Mouse (Mus musculus): ENCODE results near the gene Olfr390. TPM values are rescaled to one million over a fixed set of nuclear protein-coding genes. Genes with fewer than 3 reads are reported as not detected.

Gene Olfr390
- not detected in 2 replicates for polyA plus RNA-seq (2014; fragmentation: Nextera tagmentation; extraction: Ambion mirVana)

- no peaks in the 10 kb centered on the region for H3K27me3 ChIP-seq (ENCODE audit: control insufficient read depth, insufficient read depth, low read length)
- 84% methylated on average over 1 of the region's 1 CpGs for WGBS
- ATAC-seq (replicated peaks; ENCODE audit: low FRiP score) (no peak), DNase-seq (ENCODE audit: low spot score) (no peak)
- H3K9ac ChIP-seq (ENCODE audit: low read length): no peak within 1 kb of the TSS
- H3K27ac ChIP-seq (ENCODE audit: low read depth, low read length): no peak within 1 kb of the TSS
- no peaks in the 10 kb centered on the region; the same call in 1 of the 2 replicates for H3K9me3 ChIP-seq (ENCODE audit: control insufficient read depth, low read length)
- no peaks in the 10 kb centered on the region for H3K4me1 ChIP-seq (replicated peaks; ENCODE audit: control insufficient read depth, insufficient read depth, low read length)
- no peak within 1 kb of the TSS for H3K4me2 ChIP-seq (ENCODE audit: low read depth, low read length, severe bottlenecking)
- no peak within 1 kb of the TSS for H3K4me3 ChIP-seq (ENCODE audit: low read depth, low read length)
- no peaks in the 10 kb centered on the region for H3K36me3 ChIP-seq (ENCODE audit: control insufficient read depth, insufficient read depth, low read length)
Measured at GRCm38 (mm10) chr11:73782664-73783063, at the start of gene Olfr390. Gene Olfr390, plus strand, starts transcription at chr11:73782964.

- no peak overlapping the region for H3K27ac ChIP-seq (ENCODE audit: low read depth, low read length)
- no peaks in the 10 kb centered on the region for H3K36me3 ChIP-seq (ENCODE audit: control insufficient read depth, insufficient read depth, low read length)
- ATAC-seq (replicated peaks; ENCODE audit: low FRiP score): no peak
- H3K4me1 ChIP-seq (replicated peaks; ENCODE audit: control insufficient read depth, insufficient read depth, low read length): no peaks in the 10 kb centered on the region
- no peak overlapping the region for H3K9ac ChIP-seq (ENCODE audit: low read length)
- no peaks in the 10 kb centered on the region for H3K27me3 ChIP-seq (ENCODE audit: control insufficient read depth, insufficient read depth, low read length)
- H3K9me3 ChIP-seq (ENCODE audit: control insufficient read depth, low read length): peaks cover 8% of the 10 kb centered on the region
- no peak overlapping the region for H3K4me2 ChIP-seq (ENCODE audit: low read depth, low read length, severe bottlenecking)
- DNase-seq (ENCODE audit: low spot score): no peak
- H3K4me3 ChIP-seq (ENCODE audit: low read depth, low read length): no peak overlapping the region
Measured at GRCm38 (mm10) chr11:73759115-73759514, 23.6 kb upstream of the Olfr390 start.

- ATAC-seq (replicated peaks; ENCODE audit: low FRiP score): no peak
- no peak within 1 kb of the TSS for H3K9ac ChIP-seq (ENCODE audit: low read length)
- no peak for DNase-seq (ENCODE audit: low spot score)
- no peaks in the 10 kb centered on the region for H3K4me1 ChIP-seq (replicated peaks; ENCODE audit: control insufficient read depth, insufficient read depth, low read length)
- H3K27me3 ChIP-seq (ENCODE audit: control insufficient read depth, insufficient read depth, low read length): no peaks in the 10 kb centered on the region
- H3K4me3 ChIP-seq (ENCODE audit: low read depth, low read length): no peak within 1 kb of the TSS
- H3K9me3 ChIP-seq (ENCODE audit: control insufficient read depth, low read length): no peaks in the 10 kb centered on the region; the same call in 1 of the 2 replicates
- 91% methylated on average over 1 of the region's 1 CpGs for WGBS
- H3K27ac ChIP-seq (ENCODE audit: low read depth, low read length): no peak within 1 kb of the TSS
- H3K36me3 ChIP-seq (ENCODE audit: control insufficient read depth, insufficient read depth, low read length): no peaks in the 10 kb centered on the region
- H3K4me2 ChIP-seq (ENCODE audit: low read depth, low read length, severe bottlenecking): no peak within 1 kb of the TSS
Measured at GRCm38 (mm10) chr11:73780613-73781012, 2.2 kb upstream of the Olfr390 start, which contains the start of gene Olfr389. Gene Olfr389, minus strand, starts transcription at chr11:73780713.

GRCm38 (mm10) chr11:73802952-73803351 lies 20.2 kb downstream of the Olfr390 start, which contains the start of gene Olfr391-ps:
Gene Olfr391-ps, minus strand, starts transcription at chr11:73803052.
- 38% methylated on average over 1 of the region's 1 CpGs for WGBS
- Histone ChIP-seq H3K4me2 (ENCODE audit: low read depth, low read length, severe bottlenecking) (no peak within 1 kb of the TSS), H3K9me3 (ENCODE audit: control insufficient read depth, low read length) (no peaks in the 10 kb centered on the region; the same call in 1 of the 2 replicates), H3K4me1 (replicated peaks; ENCODE audit: control insufficient read depth, insufficient read depth, low read length) (no peaks in the 10 kb centered on the region), H3K9ac (ENCODE audit: low read length) (no peak within 1 kb of the TSS), H3K4me3 (ENCODE audit: low read depth, low read length) (no peak within 1 kb of the TSS), H3K36me3 (ENCODE audit: control insufficient read depth, insufficient read depth, low read length) (no peaks in the 10 kb centered on the region), H3K27me3 (ENCODE audit: control insufficient read depth, insufficient read depth, low read length) (no peaks in the 10 kb centered on the region), H3K27ac (ENCODE audit: low read depth, low read length) (no peak within 1 kb of the TSS)
- DNase-seq (ENCODE audit: low spot score) (no peak), ATAC-seq (replicated peaks; ENCODE audit: low FRiP score) (no peak)

GRCm38 (mm10) chr11:73816949-73817348 lies 34.2 kb downstream of the Olfr390 start, which contains the start of gene Olfr392:
Gene Olfr392, minus strand, starts transcription at chr11:73817049.
- Histone ChIP-seq H3K27me3 (ENCODE audit: control insufficient read depth, insufficient read depth, low read length) (no peaks in the 10 kb centered on the region), H3K4me3 (ENCODE audit: low read depth, low read length) (no peak within 1 kb of the TSS), H3K4me2 (ENCODE audit: low read depth, low read length, severe bottlenecking) (no peak within 1 kb of the TSS), H3K27ac (ENCODE audit: low read depth, low read length) (no peak within 1 kb of the TSS), H3K36me3 (ENCODE audit: control insufficient read depth, insufficient read depth, low read length) (no peaks in the 10 kb centered on the region), H3K4me1 (replicated peaks; ENCODE audit: control insufficient read depth, insufficient read depth, low read length) (no peaks in the 10 kb centered on the region), H3K9ac (ENCODE audit: low read length) (no peak within 1 kb of the TSS), H3K9me3 (ENCODE audit: control insufficient read depth, low read length) (peaks cover 2% of the 10 kb centered on the region; the same call in 1 of the 2 replicates)
- DNase-seq (ENCODE audit: low spot score): no peak
- ATAC-seq (replicated peaks; ENCODE audit: low FRiP score): no peak
- 90% methylated on average over 1 of the region's 1 CpGs for WGBS

Other genes starting within 250 kb of the Olfr390 start
- gene Olfr385, start 190.0 kb upstream of the Olfr390 start, polyA plus RNA-seq (2014; fragmentation: Nextera tagmentation; extraction: Ambion mirVana): not detected in 2 replicates
- gene Olfr384, start 184.4 kb upstream of the Olfr390 start, polyA plus RNA-seq (2014; fragmentation: Nextera tagmentation; extraction: Ambion mirVana): not detected in 2 replicates
- not detected in 2 replicates for gene Zfp735, start 94.2 kb upstream of the Olfr390 start, polyA plus RNA-seq (2014; fragmentation: Nextera tagmentation; extraction: Ambion mirVana)
- gene Olfr389, start 2.3 kb upstream of the Olfr390 start, polyA plus RNA-seq (2014; fragmentation: Nextera tagmentation; extraction: Ambion mirVana): not detected in 2 replicates
- not detected in 2 replicates for gene Olfr391-ps, start 20.1 kb downstream of the Olfr390 start, polyA plus RNA-seq (2014; fragmentation: Nextera tagmentation; extraction: Ambion mirVana)
- not detected in 2 replicates for gene Olfr392, start 34.1 kb downstream of the Olfr390 start, polyA plus RNA-seq (2014; fragmentation: Nextera tagmentation; extraction: Ambion mirVana)
- gene Olfr393, start 68.5 kb downstream of the Olfr390 start, polyA plus RNA-seq (2014; fragmentation: Nextera tagmentation; extraction: Ambion mirVana): not detected in 2 replicates
- not detected in 2 replicates for gene Olfr394, start 107.8 kb downstream of the Olfr390 start, polyA plus RNA-seq (2014; fragmentation: Nextera tagmentation; extraction: Ambion mirVana)
- gene Olfr395, start 126.3 kb downstream of the Olfr390 start, polyA plus RNA-seq (2014; fragmentation: Nextera tagmentation; extraction: Ambion mirVana): not detected in 2 replicates
- not detected in 2 replicates for gene Olfr23, start 153.7 kb downstream of the Olfr390 start, polyA plus RNA-seq (2014; fragmentation: Nextera tagmentation; extraction: Ambion mirVana)
- not detected in 2 replicates for gene Olfr397, start 177.9 kb downstream of the Olfr390 start, polyA plus RNA-seq (2014; fragmentation: Nextera tagmentation; extraction: Ambion mirVana)
- gene Olfr398, start 207.4 kb downstream of the Olfr390 start, polyA plus RNA-seq (2014; fragmentation: Nextera tagmentation; extraction: Ambion mirVana): not detected in 2 replicates

Measured in forebrain, embryonic 11.5 days (tissue).